8 mouse cellular contexts compared by ENCODE assay signal in genomic region chr17:79713276-79713642, GRCm38 (mm10). TPM values are rescaled to one million over a fixed set of nuclear protein-coding genes. Genes with fewer than 3 reads are reported as not detected.
A peak's percentile ranks its signal among the peaks of the same experiment; 100 is the strongest.
DNase-seq lines count a peak whose midpoint lies in the region; ATAC-seq and TF ChIP-seq lines count a peak whose summit lies in the region.

No protein-coding gene starts in this region.

- no peak for ATAC-seq in kidney, postnatal 0 days (replicated peaks; ENCODE audit: low FRiP score, low read depth)
- no peak for ATAC-seq in hindbrain, embryonic 12.5 days (ENCODE audit: low FRiP score)

- H3K27me3 ChIP-seq in kidney, postnatal 0 days (ENCODE audit: insufficient read depth, low read length): 0 out of 2 replicates have a peak, but pooled peaks cover 6% of the 10 kb centered on the region
- peaks cover 96% of the 10 kb centered on the region for H3K27me3 ChIP-seq in embryonic facial prominence, embryonic 10.5 days (replicated peaks; ENCODE audit: low read depth, poor library complexity, severe bottlenecking)
- H3K27me3 ChIP-seq in hindbrain, embryonic 12.5 days: peaks cover 60% of the 10 kb centered on the region
- H3K27me3 ChIP-seq in midbrain, embryonic 10.5 days (ENCODE audit: low read depth, poor library complexity, severe bottlenecking): peaks cover 98% of the 10 kb centered on the region

- peak overlapping the region; percentile 51 for H3K9ac ChIP-seq in kidney, postnatal 0 days (ENCODE audit: low read depth, low read length)
- H3K9ac ChIP-seq in hindbrain, embryonic 12.5 days: peak overlapping the region; percentile 39

- DNase-seq in kidney, postnatal 0 days (ENCODE audit: low spot score): no peak
- no peak for DNase-seq in kidney, postnatal 14 days
- DNase-seq in embryonic facial prominence, embryonic 10.5 days (ENCODE audit: low spot score): peak; percentile 70
- DNase-seq in midbrain, embryonic 10.5 days (ENCODE audit: low spot score): no peak
- no peak for DNase-seq in layer of hippocampus, postnatal 25 days (ENCODE audit: extremely low spot score in 1 of 2, low spot score in 1 of 2)
- no peak for DNase-seq in layer of hippocampus, adult 9-10 months (ENCODE audit: low spot score)
- DNase-seq in retina, postnatal 1 day: no peak

- 3% methylated on average over 24 of the region's 24 CpGs for WGBS in kidney, postnatal 0 days
- WGBS in embryonic facial prominence, embryonic 10.5 days: under 1% methylated on average over 24 of the region's 24 CpGs
- under 1% methylated on average over 24 of the region's 24 CpGs for WGBS in hindbrain, embryonic 12.5 days
- under 1% methylated on average over 24 of the region's 24 CpGs for WGBS in midbrain, embryonic 10.5 days

- no peak overlapping the region for H3K27ac ChIP-seq in kidney, postnatal 0 days
- peak overlapping the region; percentile 73 for H3K27ac ChIP-seq in embryonic facial prominence, embryonic 10.5 days (replicated peaks)
- no peak overlapping the region for H3K27ac ChIP-seq in hindbrain, embryonic 12.5 days
- peak overlapping the region; percentile 28; the same call in 1 of the 2 replicates for H3K27ac ChIP-seq in midbrain, embryonic 10.5 days (replicated peaks)

- TF ChIP-seq CTCF in kidney, postnatal 0 days (IDR thresholded peaks at IDR 0.05; ENCODE audit: low read depth): no peak

- peak overlapping the region; percentile 72 for H3K4me2 ChIP-seq in kidney, postnatal 0 days (ENCODE audit: low read length)
- peak overlapping the region; percentile 73 for H3K4me2 ChIP-seq in hindbrain, embryonic 12.5 days (replicated peaks)

- H3K4me1 ChIP-seq in kidney, postnatal 0 days (replicated peaks; ENCODE audit: insufficient read depth, low read length): peaks cover 18% of the 10 kb centered on the region
- peaks cover 53% of the 10 kb centered on the region for H3K4me1 ChIP-seq in embryonic facial prominence, embryonic 10.5 days
- H3K4me1 ChIP-seq in hindbrain, embryonic 12.5 days: peaks cover 28% of the 10 kb centered on the region
- H3K4me1 ChIP-seq in midbrain, embryonic 10.5 days: peaks cover 50% of the 10 kb centered on the region

- H3K4me3 ChIP-seq in kidney, postnatal 0 days (replicated peaks; ENCODE audit: low read depth, low read length): peak overlapping the region; percentile 45
- H3K4me3 ChIP-seq in embryonic facial prominence, embryonic 10.5 days: peak overlapping the region; percentile 63
- H3K4me3 ChIP-seq in hindbrain, embryonic 12.5 days: peak overlapping the region; percentile 41
- H3K4me3 ChIP-seq in midbrain, embryonic 10.5 days: peak overlapping the region; percentile 63

- no peaks in the 10 kb centered on the region for H3K9me3 ChIP-seq in kidney, postnatal 0 days (replicated peaks; ENCODE audit: low read length)
- no peaks in the 10 kb centered on the region for H3K9me3 ChIP-seq in embryonic facial prominence, embryonic 10.5 days
- H3K9me3 ChIP-seq in hindbrain, embryonic 12.5 days (replicated peaks): no peaks in the 10 kb centered on the region
- no peaks in the 10 kb centered on the region for H3K9me3 ChIP-seq in midbrain, embryonic 10.5 days (replicated peaks)

- H3K36me3 ChIP-seq in kidney, postnatal 0 days (ENCODE audit: insufficient read depth, low read length): no peaks in the 10 kb centered on the region
- H3K36me3 ChIP-seq in embryonic facial prominence, embryonic 10.5 days (replicated peaks): no peaks in the 10 kb centered on the region
- no peaks in the 10 kb centered on the region for H3K36me3 ChIP-seq in hindbrain, embryonic 12.5 days
- no peaks in the 10 kb centered on the region for H3K36me3 ChIP-seq in midbrain, embryonic 10.5 days

RNA-seq across cellular contexts. Expression of gene Cyp1b1, which starts 1.6 kb away (rescaled TPM):
- 12.3 and 13.8 TPM in 2 replicates for polyA plus RNA-seq in kidney, postnatal 0 days (2015; fragmentation: Nextera tagmentation; extraction: Ambion mirVana)
- polyA plus RNA-seq in embryonic facial prominence, embryonic 10.5 days (2016; fragmentation: Nextera tagmentation; extraction: Ambion mirVana): 4.0 and 6.1 TPM in 2 replicates
- 7.6 and 9.1 TPM in 2 replicates for polyA plus RNA-seq in hindbrain, embryonic 12.5 days (2016; fragmentation: Nextera tagmentation; extraction: Ambion mirVana)
- polyA plus RNA-seq in midbrain, embryonic 10.5 days (2016; fragmentation: Nextera tagmentation; extraction: Ambion mirVana): 1.5 and 1.7 TPM in 2 replicates
- 1 to 10 TPM; 2.8 to 3.1 TPM for total RNA-seq in layer of hippocampus, postnatal 25 days (2021)

Comparison
In these comparisons a context has a peak if more than half of its experiments do, and no peak if none do; other contexts are left out.
1. H3K27ac ChIP-seq: peak in embryonic facial prominence, embryonic 10.5 days (single experiment) and midbrain, embryonic 10.5 days (single experiment); none in kidney, postnatal 0 days (single experiment) and hindbrain, embryonic 12.5 days (single experiment).
2. Peak in every context shown above with its lines, with median percentiles within 50 percentile points of each other: H3K4me3 ChIP-seq.